7 mouse cellular contexts compared by ENCODE assay signal in the genomic region with DNA sequence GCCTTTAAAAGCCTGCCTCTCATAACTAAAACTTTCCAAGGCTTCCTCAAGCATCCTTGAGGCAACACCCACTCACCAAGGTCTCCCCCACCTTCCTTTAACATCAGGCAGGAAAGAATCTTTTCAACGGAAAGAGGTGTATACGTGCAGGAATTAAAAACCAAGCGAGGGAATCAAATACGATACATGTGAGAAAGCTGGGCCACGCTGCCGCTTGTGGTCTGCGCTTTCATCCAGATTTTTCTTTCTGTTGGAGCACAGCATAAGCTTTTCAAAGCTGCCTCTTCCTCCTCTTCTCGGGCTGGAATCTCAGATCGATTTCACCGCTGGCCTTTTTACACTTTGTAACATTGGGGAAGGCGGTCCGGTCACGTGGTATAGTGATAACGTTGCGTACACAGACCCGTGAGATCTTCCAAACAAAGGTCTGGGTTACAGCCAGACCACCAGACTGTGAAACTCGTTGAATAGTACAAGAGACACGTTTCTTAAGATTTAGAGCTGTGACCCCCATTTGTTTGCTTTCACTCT.
DNase-seq lines count a peak whose midpoint lies in the region; ATAC-seq and TF ChIP-seq lines count a peak whose summit lies in the region.

No protein-coding gene starts in this region.

- no peak overlapping the region for H3ac ChIP-seq in C2C12 (ENCODE audit: control insufficient read depth, insufficient read length, low read depth)

- H3K79me2 ChIP-seq in C2C12 (ENCODE audit: control insufficient read depth, insufficient read depth): no peaks in the 10 kb centered on the region
- no peaks in the 10 kb centered on the region for H3K79me2 ChIP-seq in CH12.LX (replicated peaks; ENCODE audit: control insufficient read depth, extremely low read depth, insufficient read depth, poor library complexity, severe bottlenecking)

- in situ Hi-C loops in CH12.LX (cut with MboI; ENCODE audit: low pct_ligation_motif_present, low pct_unique_long_range_greater_than_20kb, low sequenced_read_pairs): no loop called here

- no peaks in the 10 kb centered on the region for H3K79me3 ChIP-seq in C2C12 (ENCODE audit: low read depth)

- no peaks in the 10 kb centered on the region for H3K9me3 ChIP-seq in CH12.LX (replicated peaks; ENCODE audit: low read length)
- H3K9me3 ChIP-seq in midbrain, embryonic 10.5 days (replicated peaks): peaks cover 2% of the 10 kb centered on the region; the same call in 1 of the 2 replicates

- H3K36me3 ChIP-seq in C2C12 (ENCODE audit: control insufficient read depth, insufficient read depth): no peaks in the 10 kb centered on the region
- H3K36me3 ChIP-seq in CH12.LX (replicated peaks in 1 of 2; ENCODE audit: control insufficient read depth in 1 of 2, insufficient read depth in 1 of 2, low read length in 1 of 2): no peaks in the 10 kb centered on the region
- no peaks in the 10 kb centered on the region for H3K36me3 ChIP-seq in midbrain, embryonic 10.5 days

- DNase-seq in CH12.LX (ENCODE audit: extremely low read depth): no peak
- peak; percentile 27 to 46 for DNase-seq in kidney, postnatal 25 days
- peak; percentile 30 for DNase-seq in midbrain, embryonic 10.5 days (ENCODE audit: low spot score)
- DNase-seq in gastrocnemius, adult 18-20 months (ENCODE audit: low spot score): no peak
- no peak for DNase-seq in left cerebral cortex, adult 18-20 months (ENCODE audit: low spot score in 2 of 2)

- no peaks in the 10 kb centered on the region for H3K27me3 ChIP-seq in C2C12 (ENCODE audit: control insufficient read depth, insufficient read depth, insufficient read length)
- H3K27me3 ChIP-seq in CH12.LX (replicated peaks): no peaks in the 10 kb centered on the region
- peaks cover 61% of the 10 kb centered on the region for H3K27me3 ChIP-seq in midbrain, embryonic 10.5 days (ENCODE audit: low read depth, poor library complexity, severe bottlenecking)

- TF ChIP-seq POLR2A in CH12.LX (IDR thresholded peaks at IDR 0.05; ENCODE audit: low read depth, low read length): no peak

- TF ChIP-seq CTCF in C2C12 (IDR thresholded peaks at IDR 0.05; ENCODE audit: control insufficient read depth, insufficient read depth, insufficient read length): no peak
- TF ChIP-seq CTCF in CH12.LX (conservative IDR thresholded peaks at IDR 0.05 in 1 of 2, IDR thresholded peaks at IDR 0.05 in 1 of 2; ENCODE audit: low read depth in 2 of 2, low read length in 2 of 2): no peak

- H3K4me1 ChIP-seq in CH12.LX (ENCODE audit: control insufficient read depth in 1 of 2, insufficient read depth in 2 of 2): peaks cover 0 to 12% of the 10 kb centered on the region in 2 experiments; a peak in 2 of 4 replicates
- peaks cover 18% of the 10 kb centered on the region for H3K4me1 ChIP-seq in midbrain, embryonic 10.5 days

- H3K4me3 ChIP-seq in C2C12 (ENCODE audit: insufficient read depth, poor library complexity, severe bottlenecking) (no peak overlapping the region), CH12.LX (replicated peaks in 1 of 3; ENCODE audit: low read depth in 2 of 3, low read length in 2 of 3, poor library complexity in 1 of 3) (no peak overlapping the region)
- peak overlapping the region; percentile 41 for H3K4me3 ChIP-seq in midbrain, embryonic 10.5 days

- peak; percentile 56 for ATAC-seq in granulocyte monocyte progenitor cell, adult 5-6 weeks (replicated peaks; ENCODE audit: poor library complexity, severe bottlenecking)

- TF ChIP-seq RAD21 in CH12.LX (IDR thresholded peaks at IDR 0.05; ENCODE audit: low read depth, low read length): no peak

- no peak overlapping the region for H3K27ac ChIP-seq in CH12.LX (ENCODE audit: insufficient read depth, low read depth)
- H3K27ac ChIP-seq in midbrain, embryonic 10.5 days (replicated peaks): peak overlapping the region; percentile 23; the same call in 1 of the 2 replicates

- dilution Hi-C loops in CH12.LX (cut with MboI; ENCODE audit: extremely low pct_ligation_motif_present, extremely low pct_unique_long_range_greater_than_20kb, low sequenced_read_pairs): no loop called here

- no peak overlapping the region for H3K9ac ChIP-seq in CH12.LX (ENCODE audit: insufficient read depth, low read depth)

- WGBS in midbrain, embryonic 10.5 days: 42% methylated on average over 18 of the region's 18 CpGs

- TF ChIP-seq EP300 in CH12.LX (IDR thresholded peaks at IDR 0.05; ENCODE audit: low read length): no peak

- peak overlapping the region; percentile 12; the same call in 1 of the 2 replicates for H3K4me2 ChIP-seq in CH12.LX (ENCODE audit: insufficient read depth, low read depth, poor library complexity, severe bottlenecking)

TF ChIP-seq in C2C12, 6 proteins besides CTCF, POLR2A, EP300 and RAD21:
- TF ChIP-seq MYOG (IDR thresholded peaks at IDR 0.05; ENCODE audit: control insufficient read depth, extremely low read depth, insufficient read length) (no peak), USF1 (IDR thresholded peaks at IDR 0.05; ENCODE audit: low read depth) (peak; percentile 70)

TF ChIP-seq in CH12.LX, 34 proteins besides CTCF, POLR2A, EP300 and RAD21:
- TF ChIP-seq USF1 (IDR thresholded peaks at IDR 0.05; ENCODE audit: low read depth, low read length): peak; percentile 16; the same call in 1 of the 2 replicates
- no peak for TF ChIP-seq TBP (conservative IDR thresholded peaks at IDR 0.05; ENCODE audit: low read depth, low read length)
- peak; percentile 19; the same call in 1 of the 2 replicates for TF ChIP-seq USF2 (conservative IDR thresholded peaks at IDR 0.05; ENCODE audit: low read depth, low read length)
TF ChIP-seq in CH12.LX: peak in this region for 2.

Comparison
In these comparisons a context has a peak if more than half of its experiments do, and no peak if none do; other contexts are left out.
1. DNase-seq: peak in kidney, postnatal 25 days (2 of 2) and midbrain, embryonic 10.5 days (single experiment); none in CH12.LX (single experiment), gastrocnemius, adult 18-20 months (single experiment) and left cerebral cortex, adult 18-20 months (0 of 2).